Mouse (Mus musculus): ENCODE measurements at regions not wholly inside any gene's neighbourhood (a gene's known extent, or its start where the extent isn't known, plus 50 kb on each side); places are given as distances from the start of the nearest gene placed in this dataset.

GRCm38 (mm10) chr14:68022925-68023324, 1271.2 kb downstream of the Synb start:
- H3K27ac ChIP-seq (replicated peaks) = no peak overlapping the region
- H3K4me1 ChIP-seq = no peaks in the 10 kb centered on the region
- H3K9me3 ChIP-seq (replicated peaks) = no peaks in the 10 kb centered on the region
- H3K27me3 ChIP-seq = no peaks in the 10 kb centered on the region
- WGBS = 87% methylated on average over 10 of the region's 10 CpGs
- H3K4me2 ChIP-seq (replicated peaks) = no peak overlapping the region
- ATAC-seq (ENCODE audit: insufficient number of reproducible peaks, low FRiP score, low TSS enrichment, low read depth) = no peak
- H3K36me3 ChIP-seq = no peaks in the 10 kb centered on the region
- H3K4me3 ChIP-seq (replicated peaks) = no peak overlapping the region
- H3K9ac ChIP-seq = no peak overlapping the region

- no peak overlapping the region for H3K9ac ChIP-seq
- 58% methylated on average over 7 of the region's 7 CpGs for WGBS
- H3K9me3 ChIP-seq (replicated peaks) = no peaks in the 10 kb centered on the region
- H3K27ac ChIP-seq (replicated peaks) = no peak overlapping the region
- H3K4me1 ChIP-seq = no peaks in the 10 kb centered on the region
- H3K4me3 ChIP-seq (replicated peaks) = no peak overlapping the region
- no peak overlapping the region for H3K4me2 ChIP-seq (replicated peaks)
- no peak for ATAC-seq (ENCODE audit: insufficient number of reproducible peaks, low FRiP score, low TSS enrichment, low read depth)
- H3K27me3 ChIP-seq = no peaks in the 10 kb centered on the region
- no peaks in the 10 kb centered on the region for H3K36me3 ChIP-seq
Observed at GRCm38 (mm10) chr14:68021240-68021639, 1272.9 kb downstream of the Synb start.

GRCm38 (mm10) chr14:68020769-68021168, 1273.3 kb downstream of the Synb start:
- ATAC-seq (ENCODE audit: insufficient number of reproducible peaks, low FRiP score, low TSS enrichment, low read depth) = no peak
- no peaks in the 10 kb centered on the region for H3K9me3 ChIP-seq (replicated peaks)
- H3K36me3 ChIP-seq = no peaks in the 10 kb centered on the region
- H3K4me1 ChIP-seq = no peaks in the 10 kb centered on the region
- WGBS = 46% methylated on average over 6 of the region's 6 CpGs
- H3K4me2 ChIP-seq (replicated peaks) = no peak overlapping the region
- H3K27ac ChIP-seq (replicated peaks) = no peak overlapping the region
- no peaks in the 10 kb centered on the region for H3K27me3 ChIP-seq
- no peak overlapping the region for H3K9ac ChIP-seq
- H3K4me3 ChIP-seq (replicated peaks) = no peak overlapping the region

- H3K27ac ChIP-seq (replicated peaks) = no peak overlapping the region
- no peak for ATAC-seq (ENCODE audit: insufficient number of reproducible peaks, low FRiP score, low TSS enrichment, low read depth)
- no peak overlapping the region for H3K4me2 ChIP-seq (replicated peaks)
- H3K4me1 ChIP-seq = no peaks in the 10 kb centered on the region
- H3K36me3 ChIP-seq = no peaks in the 10 kb centered on the region
- H3K9me3 ChIP-seq (replicated peaks) = no peaks in the 10 kb centered on the region
- H3K9ac ChIP-seq = no peak overlapping the region
- H3K27me3 ChIP-seq = no peaks in the 10 kb centered on the region
- H3K4me3 ChIP-seq (replicated peaks) = no peak overlapping the region
Observed at GRCm38 (mm10) chr14:68018686-68019085, 1275.4 kb downstream of the Synb start.

GRCm38 (mm10) chr14:67996790-67997417, 1297.2 kb downstream of the Synb start:
- Histone ChIP-seq H3K36me3 (no peaks in the 10 kb centered on the region), H3K9ac (no peak overlapping the region), H3K27me3 (no peaks in the 10 kb centered on the region), H3K4me3 (replicated peaks) (no peak overlapping the region), H3K27ac (replicated peaks) (no peak overlapping the region), H3K4me2 (replicated peaks) (no peak overlapping the region), H3K4me1 (no peaks in the 10 kb centered on the region), H3K9me3 (replicated peaks) (no peaks in the 10 kb centered on the region)
- no peak for ATAC-seq (ENCODE audit: insufficient number of reproducible peaks, low FRiP score, low TSS enrichment, low read depth)
- WGBS = 82% methylated on average over 7 of the region's 7 CpGs

- Histone ChIP-seq H3K4me3 (replicated peaks) (no peak overlapping the region), H3K36me3 (no peaks in the 10 kb centered on the region), H3K4me2 (replicated peaks) (peak overlapping the region; percentile 29; the same call in 1 of the 2 replicates), H3K4me1 (no peaks in the 10 kb centered on the region), H3K9me3 (replicated peaks) (no peaks in the 10 kb centered on the region), H3K27me3 (no peaks in the 10 kb centered on the region), H3K27ac (replicated peaks) (no peak overlapping the region), H3K9ac (no peak overlapping the region)
- WGBS = 59% methylated on average over 13 of the region's 13 CpGs
- no peak for ATAC-seq (ENCODE audit: insufficient number of reproducible peaks, low FRiP score, low TSS enrichment, low read depth)
Observed at GRCm38 (mm10) chr14:67993611-67994051, 1300.5 kb downstream of the Synb start.

- no peaks in the 10 kb centered on the region for H3K27me3 ChIP-seq
- no peak overlapping the region for H3K9ac ChIP-seq
- H3K4me3 ChIP-seq (replicated peaks) = no peak overlapping the region
- H3K9me3 ChIP-seq (replicated peaks) = no peaks in the 10 kb centered on the region
- no peaks in the 10 kb centered on the region for H3K36me3 ChIP-seq
- 12% methylated on average over 8 of the region's 8 CpGs for WGBS
- H3K4me1 ChIP-seq = no peaks in the 10 kb centered on the region
- no peak overlapping the region for H3K27ac ChIP-seq (replicated peaks)
- no peak for ATAC-seq (ENCODE audit: insufficient number of reproducible peaks, low FRiP score, low TSS enrichment, low read depth)
- H3K4me2 ChIP-seq (replicated peaks) = peak overlapping the region; percentile 29; the same call in 1 of the 2 replicates
Observed at GRCm38 (mm10) chr14:67993142-67993541, 1301.0 kb downstream of the Synb start.

- 60% methylated on average over 6 of the region's 6 CpGs for WGBS
- Histone ChIP-seq H3K4me2 (replicated peaks) (no peak overlapping the region), H3K36me3 (no peaks in the 10 kb centered on the region), H3K4me1 (no peaks in the 10 kb centered on the region), H3K4me3 (replicated peaks) (no peak overlapping the region), H3K9ac (no peak overlapping the region), H3K27ac (replicated peaks) (no peak overlapping the region), H3K9me3 (replicated peaks) (no peaks in the 10 kb centered on the region), H3K27me3 (no peaks in the 10 kb centered on the region)
- no peak for ATAC-seq (ENCODE audit: insufficient number of reproducible peaks, low FRiP score, low TSS enrichment, low read depth)
Observed at GRCm38 (mm10) chr14:67992088-67992487, 1302.0 kb downstream of the Synb start.

- no peaks in the 10 kb centered on the region for H3K4me1 ChIP-seq
- H3K9me3 ChIP-seq (replicated peaks) = no peaks in the 10 kb centered on the region
- 71% methylated on average over 3 of the region's 3 CpGs for WGBS
- no peaks in the 10 kb centered on the region for H3K36me3 ChIP-seq
- no peak overlapping the region for H3K27ac ChIP-seq (replicated peaks)
- H3K27me3 ChIP-seq = no peaks in the 10 kb centered on the region
- ATAC-seq (ENCODE audit: insufficient number of reproducible peaks, low FRiP score, low TSS enrichment, low read depth) = no peak
- no peak overlapping the region for H3K4me3 ChIP-seq (replicated peaks)
- H3K4me2 ChIP-seq (replicated peaks) = no peak overlapping the region
- H3K9ac ChIP-seq = no peak overlapping the region
Observed at GRCm38 (mm10) chr14:67990271-67990670, 1303.8 kb downstream of the Synb start.

Data from embryonic facial prominence, embryonic 15.5 days (tissue).